Mouse (Mus musculus): ENCODE results near the gene Igf2bp1. TPM values are rescaled to one million over a fixed set of nuclear protein-coding genes. Genes with fewer than 3 reads are reported as not detected.
A peak's percentile ranks its signal among the peaks of the same experiment; 100 is the strongest.

Igf2bp1 gene
- total RNA-seq, 1 experiment: 354 TPM

DNA sequence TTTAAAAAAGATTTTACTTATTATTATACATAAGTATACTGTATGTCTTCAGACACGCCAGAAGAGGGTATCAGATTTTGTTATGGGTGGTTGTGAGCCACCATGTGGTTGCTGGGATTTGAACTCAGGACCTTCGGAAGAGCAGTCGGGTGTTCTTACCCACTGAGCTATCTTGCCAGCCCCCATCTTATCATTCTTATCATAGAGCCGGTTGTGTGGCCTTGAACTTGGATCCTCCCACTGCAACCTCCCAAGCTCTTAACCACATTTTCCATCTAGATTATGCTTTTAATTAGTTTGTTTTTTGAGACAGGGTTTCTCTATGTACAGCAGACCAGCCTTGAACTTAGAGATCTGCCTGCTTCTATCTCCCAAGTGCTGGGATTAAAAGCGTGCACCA, 31.8 kb upstream of the Igf2bp1 start:
- no peak overlapping the region for H3K27ac ChIP-seq (ENCODE audit: insufficient read depth, low read depth, low read length, poor library complexity, severe bottlenecking)
- in situ Hi-C loops (cut with MboI; ENCODE audit: low sequenced_read_pairs in 2 of 2, unreplicated experiment in 2 of 2): no loop called here

DNA sequence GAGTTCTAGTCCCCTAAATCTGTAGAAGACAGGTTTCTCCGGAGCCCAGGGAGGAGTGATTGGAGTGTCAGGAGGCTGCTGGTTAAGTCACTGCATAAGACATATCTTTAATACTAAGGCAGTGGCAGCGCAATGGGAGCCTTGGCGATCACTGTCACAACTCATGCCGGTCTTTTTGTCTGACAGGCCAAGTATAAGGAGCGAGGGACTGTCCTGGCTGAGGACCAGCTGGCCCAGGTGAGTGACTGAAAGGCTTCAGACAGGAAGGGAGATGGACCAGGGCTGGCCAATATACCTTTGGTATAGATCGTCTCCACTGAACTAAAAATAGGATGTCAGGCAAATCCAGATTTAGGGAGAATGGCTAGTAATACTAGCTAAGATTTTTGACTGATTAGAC, 29.4 kb upstream of the Igf2bp1 start:
- Histone ChIP-seq H3K9ac (ENCODE audit: insufficient read depth, low read depth, low read length, poor library complexity, severe bottlenecking) (peak overlapping the region; percentile 86), H3K4me3 (ENCODE audit: insufficient read depth in 1 of 2, low read depth in 1 of 2, low read length in 2 of 2, poor library complexity in 1 of 2, severe bottlenecking in 1 of 2) (peak overlapping the region; percentile 87 to 93), H3K36me3 (ENCODE audit: control insufficient read depth, insufficient read depth, low read length, poor library complexity, severe bottlenecking) (peaks cover 2% of the 10 kb centered on the region; the same call in 1 of the 2 replicates), H3K27ac (ENCODE audit: insufficient read depth, low read depth, low read length, poor library complexity, severe bottlenecking) (no peak overlapping the region), H3K9me3 (ENCODE audit: control insufficient read depth, insufficient read depth, low read depth, low read length) (no peaks in the 10 kb centered on the region), H3K4me1 (ENCODE audit: control insufficient read depth in 2 of 2, insufficient read depth in 2 of 2, low read length in 2 of 2, poor library complexity in 1 of 2) (peaks cover 0 to 2% of the 10 kb centered on the region in 2 experiments; a peak in 1 of 4 replicates)
- no peak for DNase-seq (ENCODE audit: low read depth, low spot score)
- in situ Hi-C loops (cut with MboI; ENCODE audit: low sequenced_read_pairs in 2 of 2, unreplicated experiment in 2 of 2): no loop called here
- TF ChIP-seq HCFC1 (IDR thresholded peaks at IDR 0.05; ENCODE audit: borderline replicate concordance, insufficient read depth, low read length) (no peak), ZC3H11A (IDR thresholded peaks at IDR 0.05; ENCODE audit: borderline replicate concordance, low read depth, low read length) (no peak), ZNF384 (IDR thresholded peaks at IDR 0.05; ENCODE audit: low read depth, low read length) (no peak), MAFK (IDR thresholded peaks at IDR 0.05; ENCODE audit: insufficient read depth, low read depth, low read length) (no peak), CHD2 (IDR thresholded peaks at IDR 0.05; ENCODE audit: low read depth, low read length) (no peak)

More for the DNA sequence above, 31.8 kb upstream of the Igf2bp1 start:
- no peak overlapping the region for H3K4me3 ChIP-seq (ENCODE audit: insufficient read depth in 1 of 2, low read depth in 1 of 2, low read length in 2 of 2, poor library complexity in 1 of 2, severe bottlenecking in 1 of 2)
- no peak overlapping the region for H3K9ac ChIP-seq (ENCODE audit: insufficient read depth, low read depth, low read length, poor library complexity, severe bottlenecking)
- DNase-seq (ENCODE audit: low read depth, low spot score): no peak
- TF ChIP-seq ZNF384 (IDR thresholded peaks at IDR 0.05; ENCODE audit: low read depth, low read length) (no peak), CHD2 (IDR thresholded peaks at IDR 0.05; ENCODE audit: low read depth, low read length) (no peak)
- peaks cover 11% of the 10 kb centered on the region for H3K36me3 ChIP-seq (ENCODE audit: control insufficient read depth, insufficient read depth, low read length, poor library complexity, severe bottlenecking)
- no peaks in the 10 kb centered on the region for H3K9me3 ChIP-seq (ENCODE audit: control insufficient read depth, insufficient read depth, low read depth, low read length)
- H3K4me1 ChIP-seq (ENCODE audit: control insufficient read depth in 2 of 2, insufficient read depth in 2 of 2, low read length in 2 of 2, poor library complexity in 1 of 2): peaks cover 0 to 2% of the 10 kb centered on the region in 2 experiments; a peak in 1 of 4 replicates

DNA sequence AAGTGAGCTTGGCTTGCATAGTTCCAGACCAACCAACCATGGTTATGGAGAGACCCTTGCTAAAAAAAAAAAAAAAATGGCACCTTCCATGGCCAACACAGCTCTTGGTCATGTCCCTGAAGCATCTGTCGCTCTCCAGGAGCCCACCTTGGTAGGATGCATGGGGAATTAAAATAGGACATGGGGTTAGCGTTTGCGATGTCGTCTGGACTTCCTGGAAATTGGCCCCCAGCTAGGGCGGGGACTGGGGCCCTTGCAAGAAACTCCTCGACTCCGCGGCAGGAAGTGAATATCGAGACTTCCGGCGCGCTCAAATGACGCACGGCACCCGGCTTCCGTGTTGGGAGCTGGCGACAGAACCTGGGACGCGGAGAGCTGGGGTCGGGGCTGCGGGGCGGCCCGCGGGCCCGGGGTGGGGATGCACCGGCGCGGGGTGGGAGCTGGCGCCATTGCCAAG, 28.9 kb upstream of the Igf2bp1 start, which contains the start of gene Snf8:
Gene Snf8, plus strand, starts transcription at position 290 of the 457 bp plus-strand sequence.
- no peaks in the 10 kb centered on the region for H3K9me3 ChIP-seq (ENCODE audit: control insufficient read depth, insufficient read depth, low read depth, low read length)
- H3K9ac ChIP-seq (ENCODE audit: insufficient read depth, low read depth, low read length, poor library complexity, severe bottlenecking): peak within 1 kb of the TSS; percentile 86
- DNase-seq (ENCODE audit: low read depth, low spot score): peak; percentile 93
- H3K4me1 ChIP-seq (ENCODE audit: control insufficient read depth in 2 of 2, insufficient read depth in 2 of 2, low read length in 2 of 2, poor library complexity in 1 of 2): peaks cover 0 to 2% of the 10 kb centered on the region in 2 experiments; a peak in 1 of 4 replicates
- H3K4me3 ChIP-seq (ENCODE audit: insufficient read depth in 1 of 2, low read depth in 1 of 2, low read length in 2 of 2, poor library complexity in 1 of 2, severe bottlenecking in 1 of 2): peak within 1 kb of the TSS; percentile 87 to 93
- no peak within 1 kb of the TSS; the same call in 1 of the 2 replicates for H3K27ac ChIP-seq (ENCODE audit: insufficient read depth, low read depth, low read length, poor library complexity, severe bottlenecking)
- TF ChIP-seq MAFK (IDR thresholded peaks at IDR 0.05; ENCODE audit: insufficient read depth, low read depth, low read length): no peak
- no peak for TF ChIP-seq ZC3H11A (IDR thresholded peaks at IDR 0.05; ENCODE audit: borderline replicate concordance, low read depth, low read length)
- TF ChIP-seq HCFC1 (IDR thresholded peaks at IDR 0.05; ENCODE audit: borderline replicate concordance, insufficient read depth, low read length): peak; percentile 76; the same call in 1 of the 2 replicates
- TF ChIP-seq ZNF384 (IDR thresholded peaks at IDR 0.05; ENCODE audit: low read depth, low read length): peak; percentile 92
- TF ChIP-seq CHD2 (IDR thresholded peaks at IDR 0.05; ENCODE audit: low read depth, low read length): no peak
- H3K36me3 ChIP-seq (ENCODE audit: control insufficient read depth, insufficient read depth, low read length, poor library complexity, severe bottlenecking): peaks cover 2% of the 10 kb centered on the region; the same call in 1 of the 2 replicates
- in situ Hi-C loops (cut with MboI; ENCODE audit: low sequenced_read_pairs in 2 of 2, unreplicated experiment in 2 of 2): no loop called here

DNA sequence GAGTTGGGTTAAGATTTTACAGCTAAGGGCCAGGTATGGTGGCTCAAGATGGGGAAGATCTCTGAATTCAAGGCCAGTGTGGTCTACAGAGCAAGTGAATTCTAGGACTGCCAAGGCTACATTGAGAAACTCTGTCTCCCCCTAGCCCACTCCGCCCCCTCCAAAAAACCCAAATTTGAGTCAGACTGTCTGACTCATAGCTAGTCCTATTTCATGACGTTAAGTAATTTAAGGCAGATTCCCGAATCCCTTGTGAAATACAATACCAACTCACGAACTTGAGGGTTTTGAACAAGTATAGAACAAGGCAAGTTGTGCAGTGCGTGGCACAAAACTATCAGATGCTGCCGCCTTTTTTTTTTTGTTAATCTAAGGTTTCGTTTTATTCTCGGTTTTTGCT, 28.4 kb upstream of the Igf2bp1 start:
- Histone ChIP-seq H3K4me3 (ENCODE audit: insufficient read depth in 1 of 2, low read depth in 1 of 2, low read length in 2 of 2, poor library complexity in 1 of 2, severe bottlenecking in 1 of 2) (peak overlapping the region; percentile 87 to 93), H3K27ac (ENCODE audit: insufficient read depth, low read depth, low read length, poor library complexity, severe bottlenecking) (no peak overlapping the region; the same call in 1 of the 2 replicates), H3K4me1 (ENCODE audit: control insufficient read depth in 2 of 2, insufficient read depth in 2 of 2, low read length in 2 of 2, poor library complexity in 1 of 2) (peaks cover 0 to 2% of the 10 kb centered on the region in 2 experiments; a peak in 1 of 4 replicates), H3K36me3 (ENCODE audit: control insufficient read depth, insufficient read depth, low read length, poor library complexity, severe bottlenecking) (no peaks in the 10 kb centered on the region; the same call in 1 of the 2 replicates), H3K9ac (ENCODE audit: insufficient read depth, low read depth, low read length, poor library complexity, severe bottlenecking) (peak overlapping the region; percentile 76), H3K9me3 (ENCODE audit: control insufficient read depth, insufficient read depth, low read depth, low read length) (no peaks in the 10 kb centered on the region)
- in situ Hi-C loops (cut with MboI; ENCODE audit: low sequenced_read_pairs in 2 of 2, unreplicated experiment in 2 of 2): no loop called here
- TF ChIP-seq MAFK (IDR thresholded peaks at IDR 0.05; ENCODE audit: insufficient read depth, low read depth, low read length): no peak
- no peak for TF ChIP-seq HCFC1 (IDR thresholded peaks at IDR 0.05; ENCODE audit: borderline replicate concordance, insufficient read depth, low read length)
- TF ChIP-seq CHD2 (IDR thresholded peaks at IDR 0.05; ENCODE audit: low read depth, low read length): no peak
- no peak for TF ChIP-seq ZNF384 (IDR thresholded peaks at IDR 0.05; ENCODE audit: low read depth, low read length)
- no peak for TF ChIP-seq ZC3H11A (IDR thresholded peaks at IDR 0.05; ENCODE audit: borderline replicate concordance, low read depth, low read length)
- DNase-seq (ENCODE audit: low read depth, low spot score): no peak

Measured in ES-E14 (cell line).